Mouse (Mus musculus) embryonic stem cell, embryonic (primary cell): ENCODE results near the gene Irx1.

Source experiments
- CTCF ChIA-PET, 4 experiments: fragments of 300-600 bp in 2 of 4; fragments of 350-600 bp in 2 of 4; sonication (Branson Sonifier 250); formaldehyde crosslinking; loops; one replicate each; lab custom pipeline; 2022; ENCODE audit warnings: inconsistent platforms in 2 of 4; lab: Charles Lee
- POLR2A ChIA-PET, 4 experiments: fragments of 300-600 bp in 2 of 4; fragments of 350-600 bp in 2 of 4; sonication (Branson Sonifier 250); formaldehyde crosslinking; loops; one replicate each; lab custom pipeline; 2022; ENCODE audit warnings: antibody characterized with exemption in 4 of 4, inconsistent platforms in 1 of 4; lab: Charles Lee

The Irx1 gene

DNA sequence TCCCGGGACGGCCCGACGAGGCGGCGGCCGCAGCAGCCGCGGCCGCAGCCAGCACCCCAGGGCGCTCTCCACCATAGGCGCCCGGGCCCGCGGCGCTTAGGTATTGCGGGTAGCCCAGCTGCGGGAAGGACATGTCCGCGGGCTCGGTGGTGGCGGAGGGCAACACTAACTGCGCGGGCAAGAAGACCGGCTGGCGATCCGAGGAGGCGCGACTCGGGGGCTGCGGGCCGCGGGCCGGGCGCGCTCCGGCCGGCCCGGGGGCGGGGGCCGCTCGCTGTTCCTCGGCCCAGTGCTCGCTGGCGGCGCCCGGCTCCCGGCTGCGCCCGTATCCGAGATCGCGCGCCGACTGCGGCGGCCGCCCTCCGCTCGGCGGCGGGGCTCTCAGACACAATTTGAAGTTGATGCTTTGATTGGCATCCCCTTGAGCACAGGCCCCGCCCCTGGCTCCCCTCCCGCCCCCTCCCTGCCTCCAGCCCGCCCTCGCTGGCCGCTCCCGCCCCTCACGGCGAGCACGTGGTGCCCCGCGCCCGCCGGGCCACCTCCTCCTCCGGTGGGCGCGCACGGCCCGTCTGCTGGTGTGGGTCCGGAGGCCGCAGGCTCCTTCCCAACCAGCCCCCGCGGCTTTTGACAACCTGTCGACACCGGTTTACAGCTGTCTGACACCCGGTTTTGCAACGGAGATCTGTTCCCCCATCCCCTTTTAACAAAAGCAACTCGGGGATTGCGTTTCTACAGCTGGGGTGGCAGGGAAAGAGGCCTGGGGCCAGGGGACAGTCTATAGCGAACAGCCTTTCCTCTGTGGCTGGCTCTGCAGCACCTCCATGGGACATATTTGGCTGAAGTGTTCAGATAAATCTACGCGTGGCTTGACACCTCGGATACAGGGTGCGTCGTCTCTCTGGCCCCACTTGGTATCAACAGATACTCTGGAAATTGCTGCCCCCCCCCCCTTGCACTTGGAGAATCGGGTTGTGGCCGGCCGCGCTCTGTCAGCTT is at the start of gene Irx1:
Gene Irx1, minus strand, starts transcription at position 368 of the 996 bp plus-strand sequence.
- ChIA-PET POLR2A (interaction anchor here in 3 of 4 experiments (0.6 to 0.9 kb wide), 5 partner anchors 269 to 1270 kb away, joined by 3 to 6 read pairs (median 5); no protein-coding TSS in a partner anchor), CTCF (interaction anchor here in 3 of 4 experiments (0.6 to 1.0 kb wide), 6 partner anchors 7 to 1883 kb away, joined by 3 to 5 read pairs (median 4); no protein-coding TSS in a partner anchor)

DNA sequence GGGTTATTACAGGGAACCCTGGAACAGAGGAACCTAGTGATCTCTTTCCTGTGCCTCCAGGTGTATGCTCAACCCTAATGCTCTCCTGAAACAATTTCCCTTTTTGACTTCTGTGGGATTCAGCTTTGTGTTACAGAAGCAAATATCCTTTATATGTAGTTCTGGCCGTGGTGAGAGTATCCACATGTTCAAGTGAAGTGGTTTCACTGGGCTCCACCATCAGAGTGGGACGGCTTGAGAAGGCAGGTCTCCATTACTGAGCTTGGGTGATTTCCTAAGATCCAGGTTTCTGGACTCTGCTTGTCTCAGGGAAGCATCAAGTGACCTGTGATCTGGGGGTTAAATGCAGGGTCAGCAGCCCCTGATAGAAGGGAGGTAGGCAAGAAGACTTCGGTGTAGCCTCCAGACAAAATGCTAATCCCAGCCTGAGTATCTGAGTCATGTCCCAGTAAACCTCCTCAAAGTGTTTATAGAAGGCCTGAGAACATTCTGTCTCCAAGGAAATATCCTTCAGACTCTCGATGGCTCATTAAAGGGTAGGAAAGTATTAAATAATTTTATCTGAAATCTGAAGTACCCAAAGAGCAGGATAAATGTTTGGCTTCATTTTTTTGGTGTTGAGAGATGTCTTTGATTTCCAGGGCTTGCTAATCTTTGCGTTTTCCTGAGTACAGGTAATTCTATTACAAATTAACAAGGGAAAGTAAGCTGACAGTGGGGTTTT is 16.6 kb upstream of the Irx1 start:
- CTCF ChIA-PET = no interaction called here
- POLR2A ChIA-PET = no interaction called here

DNA sequence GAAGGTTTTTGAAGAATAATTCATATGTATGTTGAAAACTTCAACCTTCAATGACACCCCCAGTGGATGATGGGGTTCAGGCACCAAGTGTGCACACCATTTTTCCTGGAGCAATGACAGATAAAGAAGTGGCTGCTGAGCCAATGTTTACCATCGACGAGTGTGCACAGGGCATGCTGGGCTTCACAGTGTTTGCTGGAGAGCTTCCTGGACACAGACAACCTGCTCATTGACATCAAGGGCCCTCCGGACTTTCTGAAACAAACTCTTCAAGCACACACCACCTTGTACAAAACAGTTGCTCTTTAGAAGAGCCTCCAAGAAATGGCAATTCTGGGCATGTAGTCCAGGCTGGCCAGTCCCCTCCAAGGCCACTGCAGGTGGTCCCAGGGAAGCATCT is 12.2 kb upstream of the Irx1 start:
- POLR2A ChIA-PET = no interaction called here
- CTCF ChIA-PET = no interaction called here

GRCm38 (mm10) chr13:71968286-71968685 is 4.8 kb upstream of the Irx1 start:
- ChIA-PET CTCF (no interaction called here), POLR2A (no interaction called here)

- CTCF ChIA-PET = interaction anchor here in 2 of 4 experiments (1.3 to 1.4 kb wide), 2 partner anchors 11 kb away, joined by 3 to 5 read pairs; no protein-coding TSS in a partner anchor
Measured at GRCm38 (mm10) chr13:71967341-71968250, 4.1 kb upstream of the Irx1 start.

DNA sequence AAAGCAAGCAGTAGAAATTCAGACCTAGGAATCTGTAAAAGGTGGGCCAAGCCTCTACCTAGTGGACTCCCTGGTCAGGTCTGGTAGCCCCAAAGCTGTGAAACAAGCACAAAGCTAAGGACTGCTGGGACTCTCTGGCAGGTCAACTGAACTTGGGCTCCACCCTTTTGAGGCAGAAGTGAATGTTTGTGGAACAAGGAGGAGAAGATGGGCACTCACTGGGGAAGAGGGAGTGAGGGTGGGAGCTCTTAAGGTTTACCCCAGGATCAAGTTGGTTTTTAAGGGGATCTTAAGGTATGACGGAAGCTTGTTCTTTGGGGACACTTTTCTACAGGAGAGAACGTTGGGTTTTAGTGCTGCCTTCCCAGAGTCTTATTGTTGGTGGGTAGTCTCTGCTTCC is 3.1 kb upstream of the Irx1 start:
- ChIA-PET POLR2A (no interaction called here), CTCF (interaction anchor here in 2 of 4 experiments (1.3 to 1.4 kb wide), 2 partner anchors 10 kb away, joined by 3 to 5 read pairs; no protein-coding TSS in a partner anchor)

More at GRCm38 (mm10) chr13:71967341-71968250, 4.1 kb upstream of the Irx1 start:
- POLR2A ChIA-PET = no interaction called here

DNA sequence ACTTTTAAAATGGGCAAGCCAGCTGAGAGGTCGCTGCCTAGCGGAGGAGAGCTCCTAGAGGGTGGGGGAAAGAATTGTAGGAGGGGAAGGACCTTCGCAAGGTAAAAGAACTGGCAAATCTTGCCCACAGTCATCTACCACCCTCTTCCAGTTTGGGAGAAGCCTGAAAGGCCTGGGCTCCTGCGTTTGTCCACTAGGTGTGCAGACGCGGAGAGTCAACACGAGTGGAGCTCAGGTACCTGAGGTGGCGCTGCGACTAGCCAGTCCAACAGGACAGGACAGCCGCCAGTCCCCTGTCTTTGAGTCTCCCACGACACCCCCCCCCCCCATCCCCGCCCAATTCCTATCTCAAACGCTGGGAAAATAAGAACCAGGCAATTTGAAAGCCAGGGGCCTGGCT is 843 bp upstream of the Irx1 start:
- ChIA-PET POLR2A (interaction anchor here in 3 of 4 experiments (0.6 to 0.9 kb wide), 6 partner anchors 9 to 1270 kb away, joined by 3 to 6 read pairs (median 4); no protein-coding TSS in a partner anchor), CTCF (interaction anchor here in 3 of 4 experiments (0.6 to 1.1 kb wide), 7 partner anchors 8 to 1883 kb away, joined by 3 to 5 read pairs (median 4); no protein-coding TSS in a partner anchor)

DNA sequence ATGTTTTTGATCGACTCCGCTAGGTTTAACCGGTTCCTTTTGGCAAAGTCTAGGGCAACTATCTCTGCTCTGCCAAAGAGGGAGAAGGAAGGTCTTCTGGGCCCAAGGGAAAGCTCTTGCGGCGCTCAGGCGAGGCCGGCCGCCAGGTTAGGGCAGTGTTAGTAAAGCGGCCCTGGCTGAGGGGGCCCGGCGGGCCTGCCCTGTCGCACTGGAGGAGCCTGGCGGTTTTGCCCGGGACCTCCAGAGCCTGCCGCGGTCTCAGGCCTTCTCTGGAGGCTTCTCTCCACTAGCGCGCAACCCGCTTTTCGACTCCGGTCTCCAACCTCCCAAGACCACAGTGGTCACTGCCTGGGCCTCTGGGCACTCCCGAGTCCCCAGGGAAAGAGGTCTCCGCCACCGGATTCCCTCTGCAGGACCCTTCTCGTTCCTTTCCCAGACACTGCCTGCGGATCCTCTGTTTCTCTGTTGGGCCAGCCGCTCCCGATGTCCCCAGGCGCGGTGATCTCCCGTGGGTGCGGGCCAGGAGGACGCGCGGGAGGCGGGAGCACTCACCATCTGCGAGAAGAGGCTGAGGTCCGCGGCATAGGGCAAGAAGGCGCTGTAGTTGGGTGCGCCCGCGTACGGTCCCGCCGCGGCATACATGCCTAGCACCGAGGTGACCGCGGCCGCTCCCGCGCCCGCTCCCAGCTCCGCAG is 715 bp downstream of the Irx1 start:
- CTCF ChIA-PET = interaction anchor here in 2 of 4 experiments (0.6 to 1.0 kb wide), 2 partner anchors 504 to 1970 kb away, joined by 3 read pairs; no protein-coding TSS in a partner anchor

DNA sequence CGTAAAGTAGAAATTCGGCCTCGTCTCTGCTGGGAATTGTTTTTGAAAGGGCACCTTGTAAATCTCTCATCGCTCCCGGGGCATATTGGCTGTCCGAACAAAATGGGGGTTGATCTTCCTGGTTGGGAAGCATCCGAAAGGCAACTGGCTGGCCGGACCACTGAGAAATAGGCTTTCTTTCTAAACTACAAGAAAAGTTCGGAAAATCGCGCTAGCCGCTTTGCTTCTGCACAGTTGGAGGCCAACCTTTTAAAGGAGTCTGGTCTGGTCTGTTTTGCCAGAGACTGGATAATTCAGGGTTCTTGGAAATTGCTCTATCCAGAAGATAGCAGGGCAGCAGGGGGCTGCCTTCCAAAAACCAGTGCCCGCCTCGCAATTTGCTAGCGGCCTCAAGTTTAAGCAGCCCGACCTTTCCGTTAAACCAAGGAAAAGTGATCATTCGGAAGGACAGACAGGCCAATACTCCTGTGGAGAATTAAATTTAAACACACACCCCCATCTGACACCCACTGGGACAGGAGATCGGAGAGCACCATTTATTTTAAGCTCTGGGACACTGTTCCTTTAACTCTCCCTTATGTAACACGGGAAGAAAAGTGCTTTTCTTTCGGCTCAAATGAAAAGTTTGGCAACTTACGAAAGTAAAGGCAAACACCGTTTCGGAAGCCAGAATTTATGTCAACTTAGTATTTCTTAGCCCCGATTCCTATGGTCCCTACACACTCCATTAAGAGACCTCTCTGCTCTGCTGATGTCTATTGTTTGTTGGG is 1.4 kb downstream of the Irx1 start:
- CTCF ChIA-PET = interaction anchor here in 2 of 4 experiments (0.6 to 1.0 kb wide), 3 partner anchors 503 to 1971 kb away, joined by 3 to 7 read pairs (median 3); no protein-coding TSS in a partner anchor

More for the DNA sequence above, 715 bp downstream of the Irx1 start:
- POLR2A ChIA-PET = interaction anchor here in 2 of 4 experiments (0.6 kb wide), 2 partner anchors 58 to 667 kb away, joined by 3 read pairs; no protein-coding TSS in a partner anchor

DNA sequence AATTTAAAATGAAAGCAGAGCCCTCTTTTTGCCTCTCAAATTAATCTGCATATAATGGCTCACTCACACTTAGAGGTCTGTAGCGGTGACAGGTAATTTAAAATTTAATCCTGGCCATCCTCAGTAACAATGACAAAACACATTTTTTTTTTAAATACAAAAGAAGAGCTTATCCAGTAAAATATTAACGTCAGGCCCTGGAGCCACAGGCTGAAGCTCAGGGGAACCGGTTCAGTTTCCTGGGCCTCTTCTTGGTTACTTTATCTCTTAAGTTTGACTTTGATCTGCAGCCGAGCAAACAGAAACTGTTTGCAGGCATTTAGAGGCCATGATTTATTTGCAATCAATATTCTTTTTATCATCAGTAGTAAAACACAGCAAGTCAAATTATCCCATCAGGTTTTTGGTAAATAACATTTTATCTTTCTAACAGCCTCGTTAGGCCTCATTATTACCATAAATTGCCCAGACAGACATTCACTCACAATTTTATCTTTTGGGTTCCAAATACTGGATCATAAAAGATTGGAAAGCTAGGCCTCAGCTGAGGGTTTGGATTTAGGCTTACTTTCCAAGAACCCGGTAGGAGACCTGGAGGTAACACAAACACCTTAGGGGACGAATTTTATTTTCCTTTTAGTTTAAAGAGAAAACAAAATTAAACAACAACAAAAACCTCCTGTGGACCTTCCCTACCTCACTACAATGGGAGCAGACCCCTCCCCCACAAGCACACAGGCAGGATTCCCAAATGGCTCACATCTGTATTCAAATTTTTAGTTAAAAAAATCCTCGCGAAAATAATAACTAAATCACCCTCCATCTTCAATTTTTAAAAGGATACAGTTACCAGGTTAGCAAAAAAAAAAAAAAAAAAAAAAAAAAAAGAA is 2.4 kb downstream of the Irx1 start:
- ChIA-PET CTCF (interaction anchor here in 1 of 4 experiments (0.6 kb wide), 1 partner anchor 502 kb away, joined by 7 read pairs; no protein-coding TSS in a partner anchor), POLR2A (interaction anchor here in 1 of 4 experiments (1.4 kb wide), 1 partner anchor 669 kb away, joined by 4 read pairs; no protein-coding TSS in a partner anchor)

More for the DNA sequence above, 1.4 kb downstream of the Irx1 start:
- POLR2A ChIA-PET = interaction anchor here in 1 of 4 experiments (0.6 kb wide), 1 partner anchor 59 kb away, joined by 3 read pairs; no protein-coding TSS in a partner anchor

- CTCF ChIA-PET = no interaction called here
- POLR2A ChIA-PET = interaction anchor here in 1 of 4 experiments (1.4 kb wide), 1 partner anchor 669 kb away, joined by 4 read pairs; no protein-coding TSS in a partner anchor
Measured at GRCm38 (mm10) chr13:71960277-71960672, 3.2 kb downstream of the Irx1 start.

DNA sequence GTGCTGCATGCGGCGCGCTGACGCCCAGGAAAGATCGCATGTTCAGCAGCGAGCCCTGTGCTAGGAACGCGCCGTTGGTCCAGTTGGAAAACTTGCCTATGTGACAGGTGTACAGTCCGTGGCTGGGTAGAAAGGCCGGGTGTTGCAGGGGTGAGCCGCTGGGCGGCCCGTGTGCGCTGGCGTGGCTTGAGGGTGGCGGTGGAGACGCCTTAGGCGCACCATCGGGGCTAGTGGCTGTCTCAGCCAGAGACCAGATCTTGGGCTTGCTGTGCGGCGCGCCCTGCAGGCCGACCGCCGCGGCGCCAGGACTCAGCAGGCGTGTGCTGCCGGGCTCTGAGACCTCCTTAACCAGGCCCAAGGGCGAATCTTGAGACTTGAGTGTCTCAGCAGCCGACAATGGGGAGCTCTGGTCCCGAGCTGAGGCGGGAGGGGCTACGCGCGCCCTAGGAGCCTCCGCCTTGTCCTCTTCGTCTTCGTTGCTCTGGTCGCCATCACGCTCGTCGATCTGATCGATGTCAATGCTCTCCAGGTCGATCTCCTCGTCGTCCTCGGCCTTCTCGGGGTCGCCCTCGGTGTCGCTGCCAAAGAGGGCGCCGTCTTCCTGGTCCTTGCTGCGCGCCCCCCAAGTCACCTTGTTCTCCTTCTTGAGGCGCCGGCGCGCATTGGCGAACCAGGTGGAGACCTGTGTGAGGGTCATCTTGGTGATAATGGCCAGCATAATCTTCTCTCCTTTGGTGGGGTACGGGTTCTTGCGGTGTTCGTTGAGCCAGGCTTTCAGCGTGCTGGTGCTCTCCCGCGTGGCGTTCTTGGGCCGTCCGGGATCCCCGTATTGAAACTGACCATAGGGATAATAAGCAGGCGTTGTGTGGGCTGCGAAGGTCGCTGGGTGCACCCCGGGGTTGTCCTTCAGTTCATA is 3.9 kb downstream of the Irx1 start:
- ChIA-PET POLR2A (interaction anchor here in 1 of 4 experiments (1.4 kb wide), 1 partner anchor 670 kb away, joined by 4 read pairs; no protein-coding TSS in a partner anchor), CTCF (interaction anchor here in 1 of 4 experiments (0.5 to 1.2 kb wide), 2 partner anchors 501 to 679 kb away, joined by 3 read pairs; no protein-coding TSS in a partner anchor)

GRCm38 (mm10) chr13:71958651-71959050 is 4.9 kb downstream of the Irx1 start:
- CTCF ChIA-PET = interaction anchor here in 1 of 4 experiments (1.0 to 1.2 kb wide), 2 partner anchors 500 to 671 kb away, joined by 3 read pairs; no protein-coding TSS in a partner anchor
- POLR2A ChIA-PET = interaction anchor here in 1 of 4 experiments (0.9 kb wide), 1 partner anchor 954 kb away, joined by 3 read pairs; no protein-coding TSS in a partner anchor
